Mouse (Mus musculus) cerebellum, adult 9-10 months (tissue): Measurements from ENCODE around the gene Nudt7.

Experiments used
- DNase-seq: peaks from one replicate; pipeline ENCODE4 v3.0.0; 2022

The Nudt7 gene

GRCm38 (mm10) chr8:114143645-114144290 is 10.4 kb downstream of the Nudt7 start:
- no peak for DNase-seq

- no peak for DNase-seq
Observed at GRCm38 (mm10) chr8:114153311-114154045, 20.1 kb downstream of the Nudt7 start.

- no peak for DNase-seq
Observed at GRCm38 (mm10) chr8:114158586-114158985, 25.2 kb downstream of the Nudt7 start.

GRCm38 (mm10) chr8:114159666-114160065 is 26.3 kb downstream of the Nudt7 start:
- DNase-seq = no peak

- no peak for DNase-seq
Observed at GRCm38 (mm10) chr8:114163871-114164270, 30.5 kb downstream of the Nudt7 start.

GRCm38 (mm10) chr8:114164444-114165096 is 31.2 kb downstream of the Nudt7 start:
- DNase-seq = no peak

- DNase-seq = no peak
Observed at GRCm38 (mm10) chr8:114165741-114166140, 32.4 kb downstream of the Nudt7 start.

GRCm38 (mm10) chr8:114176721-114177120 is 43.4 kb downstream of the Nudt7 start:
- DNase-seq = no peak

GRCm38 (mm10) chr8:114193334-114193733 is 60.0 kb downstream of the Nudt7 start:
- DNase-seq = no peak

GRCm38 (mm10) chr8:114198990-114199389 is 65.6 kb downstream of the Nudt7 start:
- peak; percentile 58 for DNase-seq
